Mouse (Mus musculus) forebrain, embryonic 13.5 days (tissue): ENCODE measurements at regions not wholly inside any gene's neighbourhood (a gene's known extent, or its start where the extent isn't known, plus 50 kb on each side); places are given as distances from the start of the nearest gene placed in this dataset.

Experiments used
- ATAC-seq: fragments of 200-750 bp; cut with Nextera tagmentation; 2 replicates; pipeline ENCODE4 v1.8.0; 2017
- H3K27ac ChIP-seq: fragments of 300-500 bp; sonication (generic); 2 replicates; pipeline ENCODE4 v1.5.1; 2015; ENCODE audit warnings: inconsistent platforms, mild to moderate bottlenecking, moderate library complexity
- H3K27me3 ChIP-seq: fragments of 300-500 bp; sonication (generic); 2 replicates; pipeline ENCODE4 v1.6.1; 2015; ENCODE audit warnings: mild to moderate bottlenecking, inconsistent platforms
- H3K36me3 ChIP-seq: fragments of 300-500 bp; sonication (generic); 2 replicates; pipeline ENCODE4 v1.6.1; 2015; ENCODE audit warnings: mild to moderate bottlenecking, inconsistent platforms; ENCODE audit not compliant: poor library complexity, severe bottlenecking
- H3K4me1 ChIP-seq: fragments of 300-500 bp; sonication (generic); 2 replicates; pipeline ENCODE4 v1.6.1; 2015; ENCODE audit warnings: inconsistent platforms
- H3K4me2 ChIP-seq: fragments of 300-500 bp; sonication (generic); 2 replicates; pipeline ENCODE4 v1.6.1; 2015; ENCODE audit warnings: inconsistent platforms, mild to moderate bottlenecking, moderate library complexity
- H3K4me3 ChIP-seq: fragments of 300-500 bp; sonication (generic); 2 replicates; pipeline ENCODE4 v1.5.1; 2015; ENCODE audit warnings: mild to moderate bottlenecking, inconsistent platforms
- H3K9ac ChIP-seq: fragments of 300-500 bp; sonication (generic); 2 replicates; pipeline ENCODE4 v1.6.1; 2015; ENCODE audit warnings: mild to moderate bottlenecking, inconsistent platforms
- H3K9me3 ChIP-seq: fragments of 300-500 bp; sonication (generic); replicated peaks from 2 replicates; pipeline ENCODE4 v1.6.1; 2016; ENCODE audit warnings: inconsistent platforms
- WGBS: fragments of 180-500 bp; shearing (Covaris S2); methylation state at CpG from one replicate; pipeline ENCODE4 v1.1.7; 2015; 5-methylcytosine and 5-hydroxymethylcytosine counted together

DNA sequence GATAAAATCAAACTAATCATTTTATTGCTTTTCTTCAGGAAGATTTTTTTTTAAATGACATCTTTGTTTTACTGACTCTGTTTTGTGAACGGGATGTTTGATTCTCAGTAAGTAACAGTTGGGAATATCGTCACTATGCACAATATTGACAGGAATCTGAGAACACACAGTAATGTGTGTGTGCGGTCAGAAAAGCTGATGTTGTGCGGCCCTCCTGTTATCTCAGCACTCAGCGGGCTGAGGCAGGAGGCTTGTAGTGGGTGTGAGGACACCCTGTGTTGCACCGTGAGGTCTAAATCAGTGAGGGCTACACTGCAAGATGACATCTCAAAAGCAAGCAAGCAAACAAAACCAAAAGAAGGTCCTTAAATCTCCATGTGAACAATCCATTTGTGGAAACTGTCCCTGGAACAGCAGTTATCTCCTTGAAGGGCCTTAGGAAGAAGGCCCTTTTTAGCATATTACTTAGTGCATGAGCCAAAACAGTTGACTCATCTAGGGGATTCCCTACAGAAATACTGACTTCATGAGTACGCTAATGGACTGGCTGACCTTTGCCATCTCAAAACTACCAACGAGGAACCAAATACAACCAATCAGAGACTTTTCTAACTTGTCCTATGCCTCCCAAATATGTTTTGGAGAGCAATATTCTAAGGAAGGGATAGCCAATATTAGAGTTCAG lies 181.2 kb upstream of the Marcks start:
- no peak overlapping the region for H3K4me2 ChIP-seq
- H3K27ac ChIP-seq, result no peak overlapping the region
- ATAC-seq, result no peak
- peaks cover 3% of the 10 kb centered on the region for H3K4me1 ChIP-seq
- H3K4me3 ChIP-seq, result no peak overlapping the region
- 94% methylated on average over 8 of the region's 8 CpGs for WGBS
- H3K36me3 ChIP-seq, result no peaks in the 10 kb centered on the region
- H3K9me3 ChIP-seq, result no peaks in the 10 kb centered on the region
- no peaks in the 10 kb centered on the region for H3K27me3 ChIP-seq
- H3K9ac ChIP-seq, result no peak overlapping the region

DNA sequence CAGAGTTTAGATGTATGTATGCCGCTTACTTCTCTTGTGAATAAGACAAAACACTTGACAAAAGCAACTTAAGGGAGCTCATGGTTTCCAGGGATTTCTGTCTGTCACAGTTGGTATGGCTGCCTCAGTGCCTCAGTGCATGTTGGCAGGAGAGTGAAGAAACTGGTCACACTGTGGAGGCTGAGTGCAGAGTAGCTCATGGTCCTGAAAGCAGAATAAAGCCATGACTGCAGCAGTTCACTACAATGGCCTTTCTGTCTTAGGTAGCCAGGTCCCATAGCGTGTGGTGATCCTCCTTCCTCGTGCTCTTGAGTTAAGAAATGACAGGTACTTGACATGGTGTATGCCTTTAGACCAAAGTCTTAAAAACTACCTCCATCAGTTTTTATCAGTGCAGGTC lies 178.0 kb upstream of the Marcks start:
- Histone ChIP-seq H3K27me3 (no peaks in the 10 kb centered on the region), H3K36me3 (no peaks in the 10 kb centered on the region), H3K9me3 (no peaks in the 10 kb centered on the region), H3K4me3 (no peak overlapping the region), H3K4me2 (no peak overlapping the region), H3K9ac (no peak overlapping the region), H3K4me1 (peaks cover 7% of the 10 kb centered on the region), H3K27ac (no peak overlapping the region)
- ATAC-seq, result no peak
- WGBS, result 89% methylated on average over 3 of the region's 3 CpGs

DNA sequence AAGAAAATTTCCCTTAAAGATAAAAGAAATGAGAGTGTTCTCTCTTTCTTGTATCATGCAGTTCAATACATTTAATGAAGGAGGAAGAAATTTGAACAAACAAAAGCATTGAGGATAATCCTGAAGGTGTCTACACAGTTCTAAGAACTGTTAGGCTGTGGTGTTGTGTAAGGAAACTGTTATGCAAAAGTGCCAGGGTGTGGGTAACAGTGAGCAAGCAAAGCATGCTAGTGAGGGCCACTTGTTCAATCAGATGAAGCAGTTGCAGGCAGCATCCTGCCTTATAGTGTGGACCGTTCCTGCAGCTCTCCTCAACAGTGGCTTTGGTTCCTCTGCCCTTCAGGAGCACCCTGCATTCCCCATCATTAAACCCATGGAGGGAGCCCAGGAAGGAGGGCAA lies 177.1 kb upstream of the Marcks start:
- Histone ChIP-seq H3K9me3 (no peaks in the 10 kb centered on the region), H3K27me3 (no peaks in the 10 kb centered on the region), H3K4me3 (no peak overlapping the region), H3K9ac (no peak overlapping the region), H3K4me1 (peaks cover 7% of the 10 kb centered on the region), H3K27ac (no peak overlapping the region), H3K4me2 (no peak overlapping the region), H3K36me3 (no peaks in the 10 kb centered on the region)
- no peak for ATAC-seq
- WGBS, result 95% methylated on average over 1 of the region's 1 CpGs

DNA sequence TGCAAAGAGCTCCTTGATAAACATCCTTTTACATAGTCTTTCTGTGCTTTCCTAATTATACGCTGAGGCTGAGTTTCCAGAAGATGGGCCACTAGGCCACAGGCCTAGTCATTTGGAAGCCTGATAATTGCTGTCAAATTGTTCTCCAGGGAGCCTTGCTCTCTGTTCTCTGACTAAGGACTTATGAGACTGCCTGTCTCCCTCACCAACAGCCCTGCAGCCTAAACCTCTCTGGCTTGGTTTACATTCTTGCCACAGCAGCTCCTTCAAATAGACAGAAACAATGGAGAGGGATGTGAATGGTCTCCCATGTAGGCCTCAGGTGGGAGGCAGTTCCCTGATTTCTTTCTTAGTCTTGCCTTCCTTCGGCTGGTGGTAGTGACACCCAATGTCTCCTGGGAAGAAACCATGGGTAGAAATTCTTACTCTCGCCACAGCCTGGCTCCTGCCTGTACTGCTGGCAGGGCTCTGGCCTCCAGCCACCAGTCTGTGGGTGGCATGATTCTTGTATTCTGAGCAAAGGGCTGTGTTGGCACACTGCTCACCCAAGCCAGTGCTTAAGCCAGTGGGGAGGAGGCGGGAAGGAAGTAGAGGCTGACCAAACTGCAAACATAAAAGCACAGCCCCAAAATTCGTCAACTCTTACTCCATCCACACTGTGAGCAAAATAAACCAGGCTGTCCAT lies 176.2 kb upstream of the Marcks start:
- Histone ChIP-seq H3K9me3 (no peaks in the 10 kb centered on the region), H3K9ac (no peak overlapping the region), H3K27me3 (no peaks in the 10 kb centered on the region), H3K36me3 (no peaks in the 10 kb centered on the region), H3K4me2 (no peak overlapping the region), H3K27ac (no peak overlapping the region; the same call in 1 of the 2 replicates), H3K4me1 (peaks cover 7% of the 10 kb centered on the region), H3K4me3 (no peak overlapping the region)
- peak; percentile 90 for ATAC-seq
- 62% methylated on average over 5 of the region's 5 CpGs for WGBS

DNA sequence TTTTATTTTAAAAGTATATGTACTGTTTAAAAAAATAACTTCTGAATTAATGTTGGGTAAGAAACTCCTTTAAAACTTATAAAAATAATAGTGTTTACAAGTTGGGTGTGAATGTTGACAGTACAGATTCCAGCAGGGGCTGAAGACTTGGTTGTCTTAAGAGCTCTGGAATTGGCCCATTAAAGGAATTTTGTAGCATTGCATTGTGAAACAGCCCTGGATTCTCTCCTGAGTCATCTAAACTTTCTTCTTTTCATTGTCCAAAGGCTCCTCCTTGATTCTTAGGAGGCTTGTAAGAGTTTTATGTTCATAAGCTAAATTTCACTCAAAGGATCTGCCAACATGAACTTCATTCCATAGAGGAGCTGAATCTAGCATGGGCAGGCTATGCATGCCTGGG lies 174.7 kb upstream of the Marcks start:
- peaks cover 7% of the 10 kb centered on the region for H3K4me1 ChIP-seq
- ATAC-seq, result no peak
- no peak overlapping the region for H3K4me2 ChIP-seq
- H3K9me3 ChIP-seq, result no peaks in the 10 kb centered on the region
- no peak overlapping the region for H3K4me3 ChIP-seq
- H3K9ac ChIP-seq, result no peak overlapping the region
- no peaks in the 10 kb centered on the region for H3K27me3 ChIP-seq
- no peak overlapping the region for H3K27ac ChIP-seq
- H3K36me3 ChIP-seq, result no peaks in the 10 kb centered on the region

DNA sequence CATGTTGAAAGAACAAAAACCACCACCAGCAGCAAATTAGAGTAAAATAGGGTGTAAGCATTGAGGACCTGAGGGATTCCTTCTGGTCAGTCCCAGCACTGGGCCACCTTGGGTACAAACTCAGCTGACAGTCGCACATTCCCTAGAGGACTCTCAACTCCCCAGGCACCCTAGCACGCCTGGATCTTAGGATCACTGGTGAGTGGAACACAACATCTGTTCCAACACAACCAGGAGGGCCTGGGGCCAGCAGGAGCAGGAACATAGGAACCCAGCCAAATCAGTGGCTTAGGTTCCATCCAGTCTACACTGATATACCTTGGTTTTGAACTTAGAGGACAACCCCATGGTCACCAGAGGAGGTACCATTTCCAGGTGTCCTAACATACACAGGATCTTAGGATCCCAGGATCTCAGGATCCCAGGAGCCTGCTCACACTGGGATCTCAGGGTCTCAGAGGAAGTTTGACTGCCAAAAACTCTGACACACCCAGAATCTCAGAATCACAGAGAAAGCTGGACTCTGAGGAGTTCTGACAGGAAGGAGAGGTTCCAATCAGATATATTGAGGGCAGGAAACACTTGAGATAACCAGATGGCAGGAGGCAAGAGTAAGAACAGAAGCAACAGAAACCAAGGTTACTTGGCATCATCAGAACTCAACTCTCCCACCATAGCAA lies 171.7 kb upstream of the Marcks start:
- ATAC-seq, result no peak
- H3K4me3 ChIP-seq, result no peak overlapping the region
- WGBS, result 83% methylated on average over 2 of the region's 2 CpGs
- H3K4me1 ChIP-seq, result peaks cover 7% of the 10 kb centered on the region
- no peak overlapping the region for H3K4me2 ChIP-seq
- no peaks in the 10 kb centered on the region for H3K36me3 ChIP-seq
- H3K9ac ChIP-seq, result no peak overlapping the region
- no peak overlapping the region for H3K27ac ChIP-seq
- no peaks in the 10 kb centered on the region for H3K27me3 ChIP-seq
- no peaks in the 10 kb centered on the region for H3K9me3 ChIP-seq

DNA sequence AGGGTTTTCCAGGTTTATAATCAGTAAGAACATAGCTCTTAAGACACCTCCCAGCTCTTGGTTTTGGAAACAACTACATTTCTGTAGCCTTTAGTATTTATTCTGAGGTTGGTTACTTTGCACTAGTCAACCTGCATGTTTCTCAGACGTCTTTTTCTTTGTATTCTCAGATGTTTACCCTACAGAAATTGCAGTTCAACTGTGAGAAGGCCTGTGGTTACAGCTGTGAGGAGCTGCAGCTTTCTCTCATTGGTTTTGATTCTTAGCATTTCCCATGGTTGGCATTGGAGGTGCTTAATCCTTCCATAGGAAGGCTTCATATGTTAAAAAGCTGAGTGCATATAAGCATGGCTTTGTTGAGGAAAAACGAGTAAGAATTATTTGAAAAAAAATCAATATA lies 165.9 kb upstream of the Marcks start:
- Histone ChIP-seq H3K4me1 (no peaks in the 10 kb centered on the region), H3K27ac (no peak overlapping the region), H3K36me3 (no peaks in the 10 kb centered on the region), H3K9me3 (no peaks in the 10 kb centered on the region), H3K4me3 (no peak overlapping the region), H3K4me2 (no peak overlapping the region), H3K27me3 (no peaks in the 10 kb centered on the region), H3K9ac (no peak overlapping the region)
- 50% methylated on average over 2 of the region's 2 CpGs for WGBS
- no peak for ATAC-seq

DNA sequence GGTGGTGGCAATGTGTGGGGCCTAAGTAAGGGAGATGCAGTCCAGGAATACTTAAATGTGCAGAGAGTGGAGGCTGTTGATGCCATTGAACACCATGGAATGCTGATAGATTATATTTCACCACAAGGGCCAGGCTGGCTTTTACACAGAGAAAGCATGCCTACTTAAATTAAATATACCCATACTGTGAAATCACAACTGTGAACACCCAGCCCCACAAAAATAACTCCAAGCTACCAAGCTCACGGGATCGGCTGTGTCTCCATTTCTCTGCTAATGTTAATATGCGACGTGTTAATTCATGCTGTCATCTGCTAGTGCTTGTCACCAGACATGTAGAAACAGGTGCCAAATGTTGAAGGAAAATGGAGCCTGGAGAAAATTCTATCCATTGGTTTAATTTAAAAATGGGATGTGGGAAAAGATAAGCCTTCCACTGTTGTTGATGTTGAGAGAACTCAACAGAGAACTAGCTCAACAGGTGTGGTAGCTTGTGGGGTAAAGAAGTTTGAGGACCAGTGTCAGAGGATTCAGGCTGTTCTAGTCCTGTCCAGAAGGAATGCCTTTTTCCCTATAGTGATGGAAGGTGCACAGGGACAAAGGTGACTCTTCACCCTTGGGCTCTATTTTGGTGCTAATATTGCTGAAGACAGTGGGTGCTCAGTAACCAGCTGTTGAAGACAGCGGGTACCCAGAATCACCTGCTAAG lies 161.6 kb upstream of the Marcks start:
- Histone ChIP-seq H3K4me2 (no peak overlapping the region), H3K9ac (no peak overlapping the region), H3K36me3 (no peaks in the 10 kb centered on the region), H3K9me3 (no peaks in the 10 kb centered on the region), H3K27ac (no peak overlapping the region), H3K4me3 (no peak overlapping the region), H3K27me3 (no peaks in the 10 kb centered on the region), H3K4me1 (no peaks in the 10 kb centered on the region)
- 82% methylated on average over 5 of the region's 5 CpGs for WGBS
- ATAC-seq, result peak; percentile 62; the same call in 1 of the 2 replicates

DNA sequence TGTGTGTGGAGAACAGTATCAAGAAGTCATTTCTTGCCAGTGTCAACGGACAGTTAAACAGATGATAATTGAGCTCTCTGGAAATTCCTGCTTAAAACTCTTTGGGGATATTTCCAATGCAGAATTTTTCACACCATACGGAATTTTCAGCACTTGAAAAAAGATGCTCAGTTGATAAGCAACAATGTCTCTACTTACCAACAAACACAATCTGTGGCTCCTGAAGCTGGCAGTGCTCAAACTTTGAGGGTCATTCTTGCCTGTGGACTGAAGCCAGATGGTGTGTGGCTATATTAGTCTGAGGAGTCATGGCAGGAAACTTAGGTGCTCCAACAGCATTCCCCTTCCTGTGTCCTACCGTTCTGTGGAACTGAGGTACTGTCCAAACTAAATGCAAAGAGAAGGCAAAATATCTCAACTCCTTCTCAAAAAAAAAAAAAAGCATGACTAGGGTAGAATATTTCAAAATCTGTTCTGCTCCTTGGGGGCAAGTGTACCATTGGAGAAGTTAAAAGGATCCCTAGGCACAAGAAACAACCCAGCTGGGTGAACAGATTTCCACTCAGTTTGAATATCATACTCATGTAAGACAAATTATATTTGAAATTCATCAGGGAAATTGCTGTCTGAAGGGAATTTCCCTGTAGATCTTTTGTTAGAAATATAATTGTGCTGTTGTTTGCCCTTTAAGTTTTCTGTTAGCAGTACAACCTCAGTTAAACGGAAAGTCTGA lies 160.1 kb upstream of the Marcks start:
- H3K36me3 ChIP-seq, result no peaks in the 10 kb centered on the region
- H3K27me3 ChIP-seq, result no peaks in the 10 kb centered on the region
- no peak overlapping the region for H3K4me3 ChIP-seq
- no peak; the same call in 1 of the 2 replicates for ATAC-seq
- no peaks in the 10 kb centered on the region for H3K4me1 ChIP-seq
- no peaks in the 10 kb centered on the region for H3K9me3 ChIP-seq
- no peak overlapping the region for H3K4me2 ChIP-seq
- H3K27ac ChIP-seq, result no peak overlapping the region
- no peak overlapping the region for H3K9ac ChIP-seq
- WGBS, result 90% methylated on average over 4 of the region's 4 CpGs

DNA sequence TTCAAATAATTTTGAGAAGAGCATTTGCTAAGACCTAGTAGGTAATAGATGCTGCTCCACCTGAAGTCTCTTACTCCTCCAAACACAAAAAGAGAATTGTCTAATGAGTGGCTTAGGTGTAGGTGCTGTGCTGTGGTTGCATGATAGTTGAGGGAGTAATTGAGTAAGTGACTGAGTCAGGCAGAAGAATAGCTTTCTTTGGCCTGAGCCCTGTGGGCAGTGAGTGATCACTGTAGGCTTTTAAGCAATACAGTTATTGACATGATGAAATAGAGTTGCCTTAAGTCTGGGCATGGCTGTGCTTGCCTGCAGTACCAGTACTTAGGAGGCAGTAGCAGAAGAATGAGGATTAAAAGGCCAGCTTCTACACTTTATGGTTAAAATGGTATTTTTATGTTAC lies 155.5 kb upstream of the Marcks start:
- Histone ChIP-seq H3K4me1 (no peaks in the 10 kb centered on the region), H3K9ac (no peak overlapping the region), H3K27ac (no peak overlapping the region), H3K9me3 (no peaks in the 10 kb centered on the region), H3K36me3 (no peaks in the 10 kb centered on the region), H3K27me3 (no peaks in the 10 kb centered on the region), H3K4me2 (no peak overlapping the region), H3K4me3 (no peak overlapping the region)
- ATAC-seq, result no peak

DNA sequence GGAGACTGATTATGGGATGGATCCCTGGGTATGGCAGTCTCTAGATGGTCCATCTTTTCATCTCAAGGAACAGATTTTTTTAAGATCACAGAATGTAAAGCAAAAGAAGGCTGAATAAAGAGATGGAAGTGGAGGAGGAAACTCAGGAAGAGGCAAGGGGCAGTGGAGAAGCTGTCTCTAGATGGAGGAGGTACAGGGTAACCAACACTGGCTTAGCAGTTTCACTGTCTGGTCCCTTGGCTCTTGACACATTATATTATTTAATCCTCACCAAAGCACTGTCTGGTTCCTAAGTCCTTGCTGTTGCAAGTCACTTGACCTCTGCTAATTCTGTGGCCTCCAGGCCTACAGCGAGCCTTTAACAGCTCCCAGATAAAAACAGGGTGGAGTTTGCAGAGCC lies 154.6 kb upstream of the Marcks start:
- no peak for ATAC-seq
- 69% methylated on average over 1 of the region's 1 CpGs for WGBS
- Histone ChIP-seq H3K4me3 (no peak overlapping the region), H3K36me3 (no peaks in the 10 kb centered on the region), H3K9me3 (no peaks in the 10 kb centered on the region), H3K27ac (no peak overlapping the region), H3K4me1 (no peaks in the 10 kb centered on the region), H3K4me2 (no peak overlapping the region), H3K9ac (no peak overlapping the region), H3K27me3 (no peaks in the 10 kb centered on the region)
